Mouse (Mus musculus) liver, postnatal 0 days (tissue): ENCODE results near the gene Npy. TPM values are rescaled to one million over a fixed set of nuclear protein-coding genes. Genes with fewer than 3 reads are reported as not detected.

Experiments
- ATAC-seq: fragments of 200-750 bp; cut with Nextera tagmentation; 2 replicates; pipeline ENCODE4 v1.8.0; 2017; ENCODE audit warnings: mild to moderate bottlenecking, moderate library complexity
- DNase-seq: peaks from one replicate; pipeline ENCODE4 v3.0.0-alpha.2; 2016
- H3K27ac ChIP-seq: fragments of 300-500 bp; sonication (generic); 2 replicates; pipeline ENCODE4 v1.5.1; 2014; ENCODE audit warnings: antibody characterized with exemption, moderate library complexity, mild to moderate bottlenecking, low read depth
- H3K27me3 ChIP-seq: fragments of 300-500 bp; sonication (generic); 2 replicates; pipeline ENCODE4 v1.6.1; 2014; ENCODE audit warnings: low read length, control low read depth, mixed read lengths; ENCODE audit not compliant: insufficient read depth
- H3K36me3 ChIP-seq: fragments of 300-500 bp; sonication (generic); replicated peaks from 2 replicates; pipeline ENCODE4 v1.6.1; 2014; ENCODE audit warnings: mild to moderate bottlenecking, control low read depth, low read length, moderate library complexity, mixed read lengths; ENCODE audit not compliant: insufficient read depth
- H3K4me1 ChIP-seq: fragments of 300-500 bp; sonication (generic); 2 replicates; pipeline ENCODE4 v1.6.1; 2014; ENCODE audit warnings: antibody characterized with exemption, mild to moderate bottlenecking, control low read depth; ENCODE audit not compliant: insufficient read depth
- H3K4me2 ChIP-seq: fragments of 300-500 bp; sonication (generic); 2 replicates; pipeline ENCODE4 v1.6.1; 2014; ENCODE audit warnings: low read depth, mild to moderate bottlenecking, low read length, moderate library complexity, mixed read lengths
- H3K4me3 ChIP-seq: fragments of 300-500 bp; sonication (generic); 2 replicates; pipeline ENCODE4 v1.5.1; 2014; ENCODE audit warnings: low read depth, low read length
- H3K9ac ChIP-seq: fragments of 300-500 bp; sonication (generic); replicated peaks from 2 replicates; pipeline ENCODE4 v1.6.1; 2014; ENCODE audit warnings: mild to moderate bottlenecking, moderate library complexity
- H3K9me3 ChIP-seq: fragments of 300-500 bp; sonication (generic); 2 replicates; pipeline ENCODE4 v1.6.1; 2016; ENCODE audit warnings: mild to moderate bottlenecking, control low read depth, low read length, mixed read lengths
- CTCF ChIP-seq: sonication (generic); IDR thresholded peaks from 2 replicates; pipeline ENCODE4 v1.5.1; 2016; ENCODE audit warnings: antibody characterized with exemption, low read depth
- EP300 ChIP-seq: IDR thresholded peaks from 2 replicates; pipeline ENCODE4 v1.6.1; 2016; ENCODE audit warnings: antibody characterized with exemption, low read depth, mild to moderate bottlenecking
- WGBS: fragments of 180-500 bp; shearing (Covaris S2); extraction: QIAGEN DNeasy Blood & Tissue Kit; methylation state at CpG from one replicate; pipeline ENCODE4 v1.1.7; 2014; ENCODE audit not compliant: insufficient replicate concordance; 5-methylcytosine and 5-hydroxymethylcytosine counted together
- polyA plus RNA-seq: library from polyadenylated mRNA; unstranded; fragments of >200 nt; fragmentation: Nextera tagmentation; extraction: Ambion mirVana; gene quantifications from 2 replicates; pipeline ENCODE4 v1.2.1, GENCODE M21; 2015

Npy gene
- polyA plus RNA-seq, result 0.27 and 0.48 TPM in 2 replicates

DNA sequence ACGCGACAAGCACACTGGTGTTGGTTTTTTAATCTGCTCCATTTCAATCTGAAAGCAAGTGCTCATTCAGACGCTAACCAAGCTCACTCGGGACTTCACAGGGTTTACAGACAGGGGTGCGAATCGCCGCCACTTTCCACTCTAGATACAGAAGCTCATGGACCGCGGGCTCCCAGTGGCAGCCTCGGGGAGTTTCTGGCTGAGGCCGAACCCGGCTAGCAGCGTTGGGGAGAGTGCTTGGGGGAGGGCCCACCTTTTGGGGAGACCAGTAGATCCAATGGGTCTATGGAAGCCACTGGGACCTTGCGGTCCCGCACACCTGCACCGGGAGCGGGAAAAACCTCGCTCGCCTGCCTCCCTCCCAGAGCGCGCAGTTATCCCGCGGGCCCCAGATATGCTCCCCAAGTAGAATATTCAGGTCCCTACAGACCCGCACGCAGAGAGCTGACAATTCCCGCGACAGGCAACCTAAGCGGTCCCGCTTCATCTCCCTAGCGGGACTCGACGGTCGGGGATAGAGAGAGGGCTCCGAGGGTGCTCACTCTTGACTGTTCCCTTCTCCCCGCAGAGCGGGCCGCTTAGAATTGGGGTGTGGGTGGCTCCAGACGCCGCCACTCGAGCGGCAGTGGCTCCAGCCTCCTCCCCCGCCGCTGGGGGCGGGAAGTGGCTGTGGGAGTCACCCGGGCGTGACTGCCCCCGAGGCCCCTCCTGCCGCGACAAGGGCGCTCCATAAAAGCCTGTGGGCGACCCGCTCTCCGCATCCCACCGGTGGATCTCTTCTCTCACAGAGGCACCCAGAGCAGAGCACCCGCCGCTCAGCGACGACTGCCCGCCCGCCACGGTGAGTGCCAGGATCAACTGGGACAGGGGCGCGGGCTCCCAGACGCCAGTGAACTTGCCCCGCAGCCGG lies at the start of gene Npy:
Gene Npy (plus strand): TSS at position 750 of the 910 bp plus-strand sequence.
- Histone ChIP-seq H3K27me3 (peaks cover 59% of the 10 kb centered on the region), H3K9me3 (no peaks in the 10 kb centered on the region), H3K4me1 (peaks cover 8% of the 10 kb centered on the region; the same call in 1 of the 2 replicates), H3K27ac (no peak within 1 kb of the TSS), H3K36me3 (no peaks in the 10 kb centered on the region), H3K9ac (no peak within 1 kb of the TSS), H3K4me2 (peak within 1 kb of the TSS; percentile 69), H3K4me3 (peak within 1 kb of the TSS; percentile 42)
- ATAC-seq (no peak), DNase-seq (peak; percentile 21)
- 2% methylated on average over 53 of the region's 66 CpGs for WGBS
- no peak for TF ChIP-seq EP300
- TF ChIP-seq CTCF, result no peak

- H3K27me3 ChIP-seq, result no peaks in the 10 kb centered on the region
- no peak overlapping the region for H3K4me2 ChIP-seq
- no peak overlapping the region for H3K27ac ChIP-seq
- no peaks in the 10 kb centered on the region for H3K9me3 ChIP-seq
- H3K9ac ChIP-seq, result no peak overlapping the region
- no peak for TF ChIP-seq CTCF
- no peak for TF ChIP-seq EP300
- ATAC-seq (no peak), DNase-seq (no peak)
- H3K36me3 ChIP-seq, result no peaks in the 10 kb centered on the region
- WGBS, result 58% methylated on average over 8 of the region's 8 CpGs
- no peaks in the 10 kb centered on the region for H3K4me1 ChIP-seq
- no peak overlapping the region for H3K4me3 ChIP-seq
These were observed 47.5 kb upstream of the Npy start for GRCm38 (mm10) chr6:49775006-49775405.

DNA sequence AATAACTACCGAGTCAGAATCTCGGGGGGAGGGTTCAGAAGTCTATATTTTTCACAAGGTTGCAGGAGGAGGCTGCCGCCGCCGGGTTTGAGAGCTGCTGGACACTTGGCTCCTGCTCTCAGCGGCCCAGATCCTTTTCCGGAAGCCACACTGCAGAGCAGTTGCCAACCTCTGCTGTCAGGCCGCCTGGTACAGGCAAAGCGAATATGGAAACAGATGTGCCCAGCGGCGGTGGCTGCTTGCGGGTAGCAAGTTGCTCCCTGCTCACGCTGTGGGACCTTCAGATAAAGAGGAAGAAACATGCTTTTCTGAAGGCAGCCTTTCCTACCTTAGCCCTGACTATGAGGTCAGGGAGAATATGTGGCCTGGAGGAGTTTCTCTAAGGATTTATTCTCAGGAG lies 44.4 kb upstream of the Npy start:
- Histone ChIP-seq H3K4me1 (no peaks in the 10 kb centered on the region), H3K4me2 (no peak overlapping the region), H3K27ac (no peak overlapping the region), H3K9ac (no peak overlapping the region), H3K9me3 (no peaks in the 10 kb centered on the region), H3K27me3 (no peaks in the 10 kb centered on the region), H3K36me3 (no peaks in the 10 kb centered on the region), H3K4me3 (no peak overlapping the region)
- peak; percentile 17 for DNase-seq
- no peak for ATAC-seq
- WGBS, result 45% methylated on average over 13 of the region's 13 CpGs
- no peak for TF ChIP-seq CTCF
- no peak for TF ChIP-seq EP300

DNA sequence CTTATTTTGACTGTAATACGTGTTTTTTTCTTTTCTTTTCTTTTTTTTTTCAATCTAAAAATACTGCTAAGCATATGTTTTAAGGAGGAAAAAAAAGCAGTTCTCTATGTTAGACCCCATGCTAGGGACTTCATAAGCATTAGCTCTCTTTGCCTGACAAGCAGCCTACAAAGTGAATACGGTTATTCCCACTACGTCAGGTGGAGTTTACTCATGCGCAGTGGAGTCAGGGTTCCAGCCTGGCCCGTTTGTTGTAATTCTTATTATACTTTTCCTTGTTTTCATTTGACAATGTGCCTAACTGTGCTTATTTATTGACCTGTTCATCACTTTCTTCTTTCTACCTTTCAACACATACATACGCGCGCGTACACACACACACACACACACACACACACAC lies 43.8 kb upstream of the Npy start:
- H3K36me3 ChIP-seq, result no peaks in the 10 kb centered on the region
- ATAC-seq (no peak), DNase-seq (no peak)
- H3K4me1 ChIP-seq, result no peaks in the 10 kb centered on the region
- H3K4me3 ChIP-seq, result no peak overlapping the region
- no peak overlapping the region for H3K27ac ChIP-seq
- TF ChIP-seq CTCF (no peak), EP300 (no peak)
- no peaks in the 10 kb centered on the region for H3K9me3 ChIP-seq
- 85% methylated on average over 9 of the region's 9 CpGs for WGBS
- H3K27me3 ChIP-seq, result no peaks in the 10 kb centered on the region
- no peak overlapping the region for H3K9ac ChIP-seq
- H3K4me2 ChIP-seq, result no peak overlapping the region

- DNase-seq (no peak), ATAC-seq (no peak)
- no peak overlapping the region for H3K4me3 ChIP-seq
- 43% methylated on average over 7 of the region's 7 CpGs for WGBS
- H3K9ac ChIP-seq, result no peak overlapping the region
- TF ChIP-seq CTCF (no peak), EP300 (no peak)
- H3K4me1 ChIP-seq, result no peaks in the 10 kb centered on the region
- H3K9me3 ChIP-seq, result no peaks in the 10 kb centered on the region
- H3K36me3 ChIP-seq, result no peaks in the 10 kb centered on the region
- H3K27me3 ChIP-seq, result no peaks in the 10 kb centered on the region
- H3K4me2 ChIP-seq, result no peak overlapping the region
- H3K27ac ChIP-seq, result no peak overlapping the region
These were observed 42.9 kb upstream of the Npy start for GRCm38 (mm10) chr6:49779606-49780005.

DNA sequence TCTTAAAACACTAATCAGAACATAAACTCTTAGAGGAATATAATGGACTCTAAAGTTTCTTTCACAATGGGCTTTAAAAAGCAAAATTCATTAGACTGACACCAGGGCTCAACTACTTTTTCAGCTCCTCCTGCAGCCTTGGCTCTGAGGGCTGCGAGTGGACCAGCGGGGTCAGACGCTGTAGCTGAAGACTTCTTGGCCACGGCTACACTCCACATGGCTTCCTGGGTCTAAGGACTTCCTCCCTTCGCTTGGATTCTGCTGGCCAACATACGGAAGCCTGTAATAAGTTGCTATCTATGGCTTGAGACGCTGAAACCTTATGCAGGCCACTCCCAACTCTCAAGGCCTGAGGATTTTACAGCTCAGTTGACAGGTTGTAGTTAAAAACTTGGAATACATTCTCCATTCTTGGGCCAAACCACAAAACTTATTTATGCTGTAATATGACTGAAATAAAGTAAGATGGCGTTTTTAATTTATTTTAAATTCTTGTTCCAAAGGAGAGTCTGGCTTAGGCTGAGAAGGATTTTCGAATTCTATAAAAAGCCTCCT lies 41.6 kb upstream of the Npy start:
- WGBS, result 66% methylated on average over 9 of the region's 9 CpGs
- H3K27me3 ChIP-seq, result no peaks in the 10 kb centered on the region
- DNase-seq, result no peak

More for the DNA sequence above, 41.6 kb upstream of the Npy start:
- Histone ChIP-seq H3K4me1 (no peaks in the 10 kb centered on the region), H3K4me3 (no peak overlapping the region), H3K4me2 (no peak overlapping the region), H3K27ac (no peak overlapping the region), H3K9me3 (no peaks in the 10 kb centered on the region), H3K36me3 (no peaks in the 10 kb centered on the region), H3K9ac (no peak overlapping the region)
- ATAC-seq, result no peak
- TF ChIP-seq CTCF, result no peak
- no peak for TF ChIP-seq EP300
